Mouse (Mus musculus): ENCODE measurements around the gene Usp16. TPM values are rescaled to one million over a fixed set of nuclear protein-coding genes. Genes with fewer than 3 reads are reported as not detected.
"Not testable (repeated sequence)": the region's sequence is repeated elsewhere in the genome, so short reads cannot be mapped to it uniquely, and the experiment has no call there.

The Usp16 gene
- total and polyA plus RNA-seq, 3 experiments = 66.6 to 256 (median 76.4) TPM

- TF ChIP-seq MYC (IDR thresholded peaks at IDR 0.05; ENCODE audit: low read depth, low read length) (no peak), HCFC1 (IDR thresholded peaks at IDR 0.05; ENCODE audit: low read depth, low read length) (no peak)
Measured at GRCm38 (mm10) chr16:87488605-87489004, 34.1 kb downstream of the Usp16 start (continued).

GRCm38 (mm10) chr16:87492191-87492792 lies 37.8 kb downstream of the Usp16 start:
- H3K9me3 ChIP-seq (replicated peaks; ENCODE audit: insufficient read depth, low read length); H3K27ac ChIP-seq (ENCODE audit: control insufficient read depth, low read depth, low read length); H3K27me3 ChIP-seq (ENCODE audit: control insufficient read depth in 1 of 2, insufficient read depth in 2 of 2, low read length in 2 of 2); DNase-seq (ENCODE audit: low read depth, low spot score); H3K9ac ChIP-seq (ENCODE audit: control insufficient read depth, low read depth, low read length, poor library complexity, severe bottlenecking); H3K4me3 ChIP-seq (ENCODE audit: control insufficient read depth in 1 of 2, insufficient read depth in 1 of 2, low read depth in 2 of 2, low read length in 2 of 2): not testable (repeated sequence)
- peaks cover 0 to 11% of the 10 kb centered on the region in 2 experiments; a peak in 3 of 4 replicates for H3K4me1 ChIP-seq (ENCODE audit: control insufficient read depth in 1 of 2, insufficient read depth in 2 of 2, low read length in 2 of 2)
- H3K36me3 ChIP-seq (ENCODE audit: control insufficient read depth in 1 of 2, insufficient read depth in 2 of 2, low read length in 2 of 2) = peaks cover 23 to 33% of the 10 kb centered on the region in 2 experiments
- peak; percentile 92 for TF ChIP-seq ZKSCAN1 (IDR thresholded peaks at IDR 0.05; ENCODE audit: low read depth, low read length)
- 0 out of 4 replicates have a peak, but pooled peaks of 1 of the 2 experiments have one; percentile 3 for TF ChIP-seq POLR2A (IDR thresholded peaks at IDR 0.05; ENCODE audit: control insufficient read depth in 1 of 2, insufficient read depth in 1 of 2, low read depth in 1 of 2, low read length in 2 of 2, poor library complexity in 1 of 2)
- H3K79me2 ChIP-seq (ENCODE audit: control insufficient read depth, insufficient read depth, low read length, poor library complexity) = peaks cover 33% of the 10 kb centered on the region

GRCm38 (mm10) chr16:87494955-87495655 lies 40.6 kb downstream of the Usp16 start:
- peaks cover 19 to 29% of the 10 kb centered on the region in 2 experiments for H3K36me3 ChIP-seq (ENCODE audit: control insufficient read depth in 1 of 2, insufficient read depth in 2 of 2, low read length in 2 of 2)
- peak; percentile 44 for DNase-seq (ENCODE audit: low read depth, low spot score)
- peaks cover 31% of the 10 kb centered on the region for H3K79me2 ChIP-seq (ENCODE audit: control insufficient read depth, insufficient read depth, low read length, poor library complexity)
- TF ChIP-seq SIN3A (IDR thresholded peaks at IDR 0.05; ENCODE audit: low read length) = 0 out of 2 replicates have a peak, but pooled peaks have one; percentile 49
- TF ChIP-seq USF1 (IDR thresholded peaks at IDR 0.05; ENCODE audit: low read depth, low read length) = no peak
- TF ChIP-seq ZNF384 (IDR thresholded peaks at IDR 0.05; ENCODE audit: low read depth, low read length) = peak; percentile 73
- H3K4me3 ChIP-seq (ENCODE audit: control insufficient read depth in 1 of 2, insufficient read depth in 1 of 2, low read depth in 2 of 2, low read length in 2 of 2) = peak overlapping the region; percentile 66 to 89
- no peaks in the 10 kb centered on the region for H3K9me3 ChIP-seq (replicated peaks; ENCODE audit: insufficient read depth, low read length)
- peaks cover 3 to 20% of the 10 kb centered on the region in 2 experiments; a peak in 3 of 4 replicates for H3K4me1 ChIP-seq (ENCODE audit: control insufficient read depth in 1 of 2, insufficient read depth in 2 of 2, low read length in 2 of 2)
- H3K27me3 ChIP-seq (ENCODE audit: control insufficient read depth in 1 of 2, insufficient read depth in 2 of 2, low read length in 2 of 2) = no peaks in the 10 kb centered on the region
- peak overlapping the region; percentile 57 for H3K27ac ChIP-seq (ENCODE audit: control insufficient read depth, low read depth, low read length)
- peak overlapping the region; percentile 93 for H3K9ac ChIP-seq (ENCODE audit: control insufficient read depth, low read depth, low read length, poor library complexity, severe bottlenecking)

- DNase-seq (ENCODE audit: low read depth, low spot score) = peak; percentile 98
- peak; percentile 97 for TF ChIP-seq HCFC1 (IDR thresholded peaks at IDR 0.05; ENCODE audit: low read depth, low read length)
- no peak for TF ChIP-seq UBTF (IDR thresholded peaks at IDR 0.05; ENCODE audit: borderline replicate concordance, insufficient read depth, low read depth, low read length)
- TF ChIP-seq MXI1 (IDR thresholded peaks at IDR 0.05; ENCODE audit: low read depth, low read length) = peak; percentile 95
- TF ChIP-seq CHD2 (IDR thresholded peaks at IDR 0.05; ENCODE audit: low read length) = peak; percentile 100
- peak; percentile 70 for TF ChIP-seq ZMIZ1 (IDR thresholded peaks at IDR 0.05; ENCODE audit: low read depth, low read length)
- peak; percentile 53; the same call in 1 of the 2 replicates for TF ChIP-seq GATA1 (IDR thresholded peaks at IDR 0.05; ENCODE audit: low read depth, low read length)
- TF ChIP-seq SMC3 (IDR thresholded peaks at IDR 0.05; ENCODE audit: low read depth, low read length) = no peak
- no peak for TF ChIP-seq MYB (IDR thresholded peaks at IDR 0.05; ENCODE audit: low read depth, low read length)
- peak; percentile 98 for TF ChIP-seq SIN3A (IDR thresholded peaks at IDR 0.05; ENCODE audit: low read length)
- TF ChIP-seq RAD21 (IDR thresholded peaks at IDR 0.05; ENCODE audit: low read depth, low read length) = no peak
- no peak for TF ChIP-seq JUND (IDR thresholded peaks at IDR 0.05; ENCODE audit: low read depth, low read length)
- peak; percentile 87 for TF ChIP-seq MAX (IDR thresholded peaks at IDR 0.05; ENCODE audit: low read length)
- peak; percentile 88 for TF ChIP-seq KAT2A (conservative IDR thresholded peaks at IDR 0.05; ENCODE audit: low read depth, low read length)
- 0 out of 2 replicates have a peak, but pooled peaks have one; percentile 23 for TF ChIP-seq NRF1 (IDR thresholded peaks at IDR 0.05; ENCODE audit: insufficient read depth, low read depth, low read length, poor library complexity, severe bottlenecking)
- no peak; the same call in 1 of the 2 replicates for TF ChIP-seq POLR2AphosphoS5 (IDR thresholded peaks at IDR 0.05; ENCODE audit: borderline replicate concordance, low read depth, low read length)
Measured at GRCm38 (mm10) chr16:87495716-87496447, 41.4 kb downstream of the Usp16 start, which contains the start of gene Cct8. Cct8 (minus strand) TSS chr16:87495873.

More at GRCm38 (mm10) chr16:87495716-87496447, 41.4 kb downstream of the Usp16 start, which contains the start of gene Cct8:
- peak within 1 kb of the TSS; percentile 74 for H3K27ac ChIP-seq (ENCODE audit: control insufficient read depth, low read depth, low read length)
- peak within 1 kb of the TSS; percentile 66 to 89 for H3K4me3 ChIP-seq (ENCODE audit: control insufficient read depth in 1 of 2, insufficient read depth in 1 of 2, low read depth in 2 of 2, low read length in 2 of 2)
- peaks cover 31% of the 10 kb centered on the region for H3K79me2 ChIP-seq (ENCODE audit: control insufficient read depth, insufficient read depth, low read length, poor library complexity)
- H3K9me3 ChIP-seq (replicated peaks; ENCODE audit: insufficient read depth, low read length) = no peaks in the 10 kb centered on the region
- H3K27me3 ChIP-seq (ENCODE audit: control insufficient read depth in 1 of 2, insufficient read depth in 2 of 2, low read length in 2 of 2) = no peaks in the 10 kb centered on the region
- peaks cover 5 to 24% of the 10 kb centered on the region in 2 experiments for H3K4me1 ChIP-seq (ENCODE audit: control insufficient read depth in 1 of 2, insufficient read depth in 2 of 2, low read length in 2 of 2)
- H3K9ac ChIP-seq (ENCODE audit: control insufficient read depth, low read depth, low read length, poor library complexity, severe bottlenecking) = peak within 1 kb of the TSS; percentile 93
- peaks cover 14 to 32% of the 10 kb centered on the region in 2 experiments for H3K36me3 ChIP-seq (ENCODE audit: control insufficient read depth in 1 of 2, insufficient read depth in 2 of 2, low read length in 2 of 2)

All from MEL (cell line).